Mouse (Mus musculus) liver, embryonic 14.5 days (tissue): ENCODE results near the gene Zfp239. TPM values are rescaled to one million over a fixed set of nuclear protein-coding genes. Genes with fewer than 3 reads are reported as not detected.

Experiments used
- ATAC-seq: fragments of 200-750 bp; cut with Nextera tagmentation; 2 replicates; pipeline ENCODE4 v1.8.0; 2017; ENCODE audit warnings: moderate number of reproducible peaks, mild to moderate bottlenecking, moderate library complexity; ENCODE audit not compliant: insufficient read depth
- DNase-seq, 3 experiments: peaks; one replicate each; pipeline ENCODE4 v3.0.0-alpha.2; 2012 to 2013; ENCODE audit warnings: low read depth in 3 of 3, low spot score in 3 of 3
- H3K27ac ChIP-seq: fragments of 300-500 bp; sonication (generic); 2 replicates; pipeline ENCODE4 v1.5.1; 2014; ENCODE audit warnings: moderate library complexity, mild to moderate bottlenecking, control low read depth, inconsistent platforms
- H3K27me3 ChIP-seq: fragments of 300-500 bp; sonication (generic); 2 replicates; pipeline ENCODE4 v1.6.1; 2014; ENCODE audit warnings: mild to moderate bottlenecking, low read length, moderate library complexity; ENCODE audit not compliant: control insufficient read depth, insufficient read depth
- H3K36me3 ChIP-seq: fragments of 300-500 bp; sonication (generic); replicated peaks from 2 replicates; pipeline ENCODE4 v1.6.1; 2014; ENCODE audit warnings: low read depth; ENCODE audit not compliant: control insufficient read depth, insufficient read depth
- H3K4me1 ChIP-seq, 2 experiments: fragments of 200-500 bp in 1 of 2; fragments of 300-500 bp in 1 of 2; sonication (generic) in 1 of 2; replicated peaks; 2 replicates each; pipeline ENCODE4 v1.6.1; 2012 to 2014; ENCODE audit warnings: antibody characterized with exemption in 1 of 2, inconsistent platforms in 1 of 2, low read length in 1 of 2; ENCODE audit not compliant: control insufficient read depth in 2 of 2, insufficient read depth in 2 of 2
- H3K4me2 ChIP-seq: fragments of 300-500 bp; sonication (generic); 2 replicates; pipeline ENCODE4 v1.6.1; 2014; ENCODE audit warnings: low read depth, mild to moderate bottlenecking, control low read depth, moderate library complexity
- H3K4me3 ChIP-seq, 2 experiments: fragments of 200-500 bp in 1 of 2; fragments of 300-500 bp in 1 of 2; sonication (generic) in 1 of 2; 2 replicates each; pipeline ENCODE4 v1.5.1; 2012 to 2014; ENCODE audit warnings: low read depth in 2 of 2, low read length in 2 of 2, mild to moderate bottlenecking in 2 of 2, control low read depth in 1 of 2, inconsistent platforms in 1 of 2, moderate library complexity in 1 of 2; ENCODE audit not compliant: insufficient read depth in 1 of 2
- H3K9ac ChIP-seq: fragments of 300-500 bp; sonication (generic); replicated peaks from 2 replicates; pipeline ENCODE4 v1.6.1; 2014; ENCODE audit warnings: mild to moderate bottlenecking, control low read depth, moderate library complexity
- H3K9me3 ChIP-seq: fragments of 300-500 bp; sonication (generic); 2 replicates; pipeline ENCODE4 v1.6.1; 2016; ENCODE audit warnings: low read length, mixed read lengths; ENCODE audit not compliant: control insufficient read depth
- CTCF ChIP-seq: IDR thresholded peaks from 2 replicates; pipeline ENCODE4 v1.5.1; 2016; ENCODE audit warnings: antibody characterized with exemption, low read depth, control low read depth
- EP300 ChIP-seq: IDR thresholded peaks from 2 replicates; pipeline ENCODE4 v1.6.1; 2016; ENCODE audit warnings: antibody characterized with exemption, low read depth
- WGBS: fragments of 180-500 bp; shearing (Covaris S2); extraction: QIAGEN DNeasy Blood & Tissue Kit; methylation state at CpG from one replicate; pipeline ENCODE4 v1.1.7; 2014; ENCODE audit not compliant: insufficient replicate concordance; 5-methylcytosine and 5-hydroxymethylcytosine counted together
- polyA plus RNA-seq, 2 experiments: library from polyadenylated mRNA; depleted of rRNA in 1 of 2; stranded (reverse) in 1 of 2; unstranded in 1 of 2; fragments of >200 nt; fragmentation: Nextera tagmentation in 1 of 2; extraction: Ambion mirVana in 1 of 2; gene quantifications; 2 replicates each; pipeline versions ENCODE4 v1.2.1 to v1.2.3; 2012 to 2014

Zfp239 gene
- polyA plus RNA-seq, 2 experiments = 2.0 to 2.9 TPM

- H3K27me3 ChIP-seq = no peaks in the 10 kb centered on the region
- no peak for ATAC-seq
- no peaks in the 10 kb centered on the region for H3K9me3 ChIP-seq
- H3K4me3 ChIP-seq = no peak overlapping the region
- DNase-seq = no peak
- peak overlapping the region; percentile 31; the same call in 1 of the 2 replicates for H3K9ac ChIP-seq
- peak overlapping the region; percentile 82; the same call in 1 of the 2 replicates for H3K4me2 ChIP-seq
- TF ChIP-seq CTCF (no peak), EP300 (no peak)
- 14% methylated on average over 7 of the region's 7 CpGs for WGBS
- H3K4me1 ChIP-seq = peaks cover 19 to 36% of the 10 kb centered on the region in 2 experiments
- peak overlapping the region; percentile 58 for H3K27ac ChIP-seq
- H3K36me3 ChIP-seq = no peaks in the 10 kb centered on the region
These were observed 20.1 kb downstream of the Zfp239 start for GRCm38 (mm10) chr6:117881997-117882396.

GRCm38 (mm10) chr6:117885943-117886342, 24.0 kb downstream of the Zfp239 start:
- no peak overlapping the region; the same call in 1 of the 2 replicates for H3K27ac ChIP-seq
- no peak overlapping the region for H3K4me3 ChIP-seq
- TF ChIP-seq EP300 (no peak), CTCF (no peak)
- H3K36me3 ChIP-seq = no peaks in the 10 kb centered on the region
- H3K9ac ChIP-seq = no peak overlapping the region
- DNase-seq = no peak
- H3K4me2 ChIP-seq = no peak overlapping the region
- H3K4me1 ChIP-seq = peaks cover 44 to 61% of the 10 kb centered on the region in 2 experiments
- H3K27me3 ChIP-seq = no peaks in the 10 kb centered on the region
- ATAC-seq = no peak
- WGBS = 69% methylated on average over 2 of the region's 2 CpGs
- H3K9me3 ChIP-seq = no peaks in the 10 kb centered on the region

- ATAC-seq = no peak
- peak overlapping the region; percentile 76 for H3K4me2 ChIP-seq
- H3K9me3 ChIP-seq = no peaks in the 10 kb centered on the region
These were observed 26.1 kb downstream of the Zfp239 start for GRCm38 (mm10) chr6:117888032-117888431.

GRCm38 (mm10) chr6:117888642-117889096, 26.8 kb downstream of the Zfp239 start:
- peak overlapping the region; percentile 91 for H3K27ac ChIP-seq
- H3K4me2 ChIP-seq = peak overlapping the region; percentile 76
- peak overlapping the region; percentile 43 to 52 for H3K4me3 ChIP-seq
- peak overlapping the region; percentile 67 for H3K9ac ChIP-seq
- no peaks in the 10 kb centered on the region for H3K9me3 ChIP-seq
- H3K27me3 ChIP-seq = no peaks in the 10 kb centered on the region
- WGBS = 7% methylated on average over 2 of the region's 2 CpGs
- TF ChIP-seq CTCF (no peak), EP300 (peak; percentile 90)
- ATAC-seq (peak; percentile 96), DNase-seq (peak; percentile 85 to 88 (median 87))
- no peaks in the 10 kb centered on the region for H3K36me3 ChIP-seq
- H3K4me1 ChIP-seq = peaks cover 35 to 52% of the 10 kb centered on the region in 2 experiments

More at GRCm38 (mm10) chr6:117888032-117888431, 26.1 kb downstream of the Zfp239 start:
- WGBS = 0% methylated on average over 1 of the region's 1 CpGs
- Histone ChIP-seq H3K27me3 (no peaks in the 10 kb centered on the region), H3K4me1 (peaks cover 35 to 52% of the 10 kb centered on the region in 2 experiments), H3K36me3 (no peaks in the 10 kb centered on the region), H3K4me3 (peak overlapping the region; percentile 43 to 52), H3K27ac (peak overlapping the region; percentile 91), H3K9ac (peak overlapping the region; percentile 67)
- TF ChIP-seq CTCF (no peak), EP300 (no peak)
- DNase-seq = no peak

GRCm38 (mm10) chr6:117890257-117890656, 28.4 kb downstream of the Zfp239 start:
- no peak overlapping the region for H3K9ac ChIP-seq
- no peak overlapping the region for H3K4me2 ChIP-seq
- ATAC-seq (no peak), DNase-seq (no peak)
- WGBS = 46% methylated on average over 6 of the region's 6 CpGs
- no peak overlapping the region for H3K4me3 ChIP-seq
- peaks cover 35 to 46% of the 10 kb centered on the region in 2 experiments for H3K4me1 ChIP-seq
- no peaks in the 10 kb centered on the region for H3K36me3 ChIP-seq
- H3K27me3 ChIP-seq = no peaks in the 10 kb centered on the region
- no peaks in the 10 kb centered on the region for H3K9me3 ChIP-seq
- no peak for TF ChIP-seq CTCF
- TF ChIP-seq EP300 = no peak
- H3K27ac ChIP-seq = peak overlapping the region; percentile 21; the same call in 1 of the 2 replicates
